Mouse (Mus musculus): ENCODE measurements around the gene Snrpf. TPM values are rescaled to one million over a fixed set of nuclear protein-coding genes. Genes with fewer than 3 reads are reported as not detected.

Gene Snrpf
- polyA plus RNA-seq, 1 experiment from 2014 or later = 69.8 TPM

DNA sequence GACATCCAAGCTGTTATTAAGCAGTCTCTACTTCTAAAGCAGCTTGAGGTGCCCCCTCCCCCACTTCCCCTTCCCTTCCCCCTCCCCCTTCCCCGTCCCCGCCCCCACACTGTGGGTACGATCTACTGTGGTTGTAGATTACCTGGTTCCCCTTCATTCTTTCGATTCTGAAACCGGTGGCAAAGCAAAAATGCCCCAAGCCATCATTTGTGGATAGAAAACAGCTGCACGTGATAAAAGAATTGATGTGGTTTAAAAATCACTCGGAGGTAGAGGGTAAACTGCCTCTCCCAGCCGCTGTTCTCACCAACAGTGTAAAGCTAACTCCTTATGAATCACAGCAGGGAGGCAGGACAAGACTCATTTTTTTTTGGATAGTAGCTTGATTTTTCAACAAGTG lies 25.3 kb upstream of the Snrpf start:
- ATAC-seq (ENCODE audit: low read depth) = no peak
- no peak overlapping the region for H3K4me3 ChIP-seq (ENCODE audit: low read depth, low read length)
- no peaks in the 10 kb centered on the region for H3K4me1 ChIP-seq (ENCODE audit: control insufficient read depth, insufficient read depth, low read length)
- no peak overlapping the region for H3K4me2 ChIP-seq (ENCODE audit: low read depth, low read length)
- 75% methylated on average over 8 of the region's 8 CpGs for WGBS
- H3K9me3 ChIP-seq (ENCODE audit: control insufficient read depth, low read length) = no peaks in the 10 kb centered on the region
- no peak overlapping the region for H3K9ac ChIP-seq (replicated peaks; ENCODE audit: low read depth, low read length)
- H3K27ac ChIP-seq (ENCODE audit: low read depth, low read length) = no peak overlapping the region
- no peaks in the 10 kb centered on the region for H3K27me3 ChIP-seq (ENCODE audit: control insufficient read depth, insufficient read depth, low read length)
- no peaks in the 10 kb centered on the region for H3K36me3 ChIP-seq (ENCODE audit: control insufficient read depth, insufficient read depth, low read length)

- no peak overlapping the region; the same call in 1 of the 2 replicates for H3K27ac ChIP-seq (ENCODE audit: low read depth, low read length)
- WGBS = 36% methylated on average over 18 of the region's 18 CpGs
- peak; percentile 50; the same call in 1 of the 2 replicates for ATAC-seq (ENCODE audit: low read depth)
- no peaks in the 10 kb centered on the region for H3K9me3 ChIP-seq (ENCODE audit: control insufficient read depth, low read length)
- no peaks in the 10 kb centered on the region for H3K4me1 ChIP-seq (ENCODE audit: control insufficient read depth, insufficient read depth, low read length)
- H3K4me2 ChIP-seq (ENCODE audit: low read depth, low read length) = peak overlapping the region; percentile 42; the same call in 1 of the 2 replicates
- H3K27me3 ChIP-seq (ENCODE audit: control insufficient read depth, insufficient read depth, low read length) = no peaks in the 10 kb centered on the region
- H3K36me3 ChIP-seq (ENCODE audit: control insufficient read depth, insufficient read depth, low read length) = no peaks in the 10 kb centered on the region
- no peak overlapping the region for H3K9ac ChIP-seq (replicated peaks; ENCODE audit: low read depth, low read length)
- peak overlapping the region; percentile 21 for H3K4me3 ChIP-seq (ENCODE audit: low read depth, low read length)
Measured at GRCm38 (mm10) chr10:93611419-93612007, 22.0 kb upstream of the Snrpf start.

- no peaks in the 10 kb centered on the region for H3K4me1 ChIP-seq (ENCODE audit: control insufficient read depth, insufficient read depth, low read length)
- H3K36me3 ChIP-seq (ENCODE audit: control insufficient read depth, insufficient read depth, low read length) = no peaks in the 10 kb centered on the region
- no peak overlapping the region for H3K4me3 ChIP-seq (ENCODE audit: low read depth, low read length)
- 0 out of 2 replicates have a peak, but pooled peaks have one; percentile 32 for ATAC-seq (ENCODE audit: low read depth)
- H3K9ac ChIP-seq (replicated peaks; ENCODE audit: low read depth, low read length) = no peak overlapping the region
- H3K27ac ChIP-seq (ENCODE audit: low read depth, low read length) = no peak overlapping the region
- WGBS = 96% methylated on average over 1 of the region's 1 CpGs
- H3K4me2 ChIP-seq (ENCODE audit: low read depth, low read length) = no peak overlapping the region
- H3K27me3 ChIP-seq (ENCODE audit: control insufficient read depth, insufficient read depth, low read length) = no peaks in the 10 kb centered on the region
- H3K9me3 ChIP-seq (ENCODE audit: control insufficient read depth, low read length) = no peaks in the 10 kb centered on the region
Measured at GRCm38 (mm10) chr10:93610896-93611295, 21.4 kb upstream of the Snrpf start.

- Histone ChIP-seq H3K27me3 (ENCODE audit: control insufficient read depth, insufficient read depth, low read length) (no peaks in the 10 kb centered on the region), H3K4me1 (ENCODE audit: control insufficient read depth, insufficient read depth, low read length) (no peaks in the 10 kb centered on the region), H3K27ac (ENCODE audit: low read depth, low read length) (no peak overlapping the region), H3K36me3 (ENCODE audit: control insufficient read depth, insufficient read depth, low read length) (no peaks in the 10 kb centered on the region), H3K9ac (replicated peaks; ENCODE audit: low read depth, low read length) (no peak overlapping the region), H3K4me3 (ENCODE audit: low read depth, low read length) (no peak overlapping the region), H3K9me3 (ENCODE audit: control insufficient read depth, low read length) (no peaks in the 10 kb centered on the region), H3K4me2 (ENCODE audit: low read depth, low read length) (no peak overlapping the region)
- 94% methylated on average over 7 of the region's 7 CpGs for WGBS
- no peak for ATAC-seq (ENCODE audit: low read depth)
Measured at GRCm38 (mm10) chr10:93609236-93609635, 19.7 kb upstream of the Snrpf start.

DNA sequence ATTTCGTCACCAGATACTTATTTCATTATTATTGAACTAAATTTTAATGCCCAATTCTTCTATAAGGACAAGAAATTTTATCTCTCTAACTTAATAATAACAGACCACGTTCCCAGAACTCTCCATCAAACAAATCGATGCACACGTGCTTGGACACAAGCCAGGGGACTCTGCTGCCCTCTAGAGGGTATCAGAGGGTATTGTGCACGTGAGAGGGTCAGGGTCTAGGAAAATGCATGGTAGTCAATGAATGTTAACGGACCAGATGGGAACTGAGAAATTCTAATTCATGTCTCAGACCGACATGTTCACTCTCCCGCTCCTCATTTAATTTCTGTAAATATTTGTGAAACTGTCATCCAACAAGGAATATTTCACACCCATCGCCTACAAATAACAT lies 18.5 kb upstream of the Snrpf start:
- H3K36me3 ChIP-seq (ENCODE audit: control insufficient read depth, insufficient read depth, low read length) = no peaks in the 10 kb centered on the region
- no peaks in the 10 kb centered on the region for H3K4me1 ChIP-seq (ENCODE audit: control insufficient read depth, insufficient read depth, low read length)
- no peaks in the 10 kb centered on the region for H3K9me3 ChIP-seq (ENCODE audit: control insufficient read depth, low read length)
- no peak overlapping the region for H3K4me3 ChIP-seq (ENCODE audit: low read depth, low read length)
- no peak overlapping the region for H3K4me2 ChIP-seq (ENCODE audit: low read depth, low read length)
- no peaks in the 10 kb centered on the region for H3K27me3 ChIP-seq (ENCODE audit: control insufficient read depth, insufficient read depth, low read length)
- ATAC-seq (ENCODE audit: low read depth) = no peak
- no peak overlapping the region for H3K27ac ChIP-seq (ENCODE audit: low read depth, low read length)
- H3K9ac ChIP-seq (replicated peaks; ENCODE audit: low read depth, low read length) = no peak overlapping the region
- 50% methylated on average over 9 of the region's 9 CpGs for WGBS

- Histone ChIP-seq H3K9me3 (ENCODE audit: control insufficient read depth, low read length) (no peaks in the 10 kb centered on the region), H3K4me3 (ENCODE audit: low read depth, low read length) (no peak overlapping the region), H3K4me2 (ENCODE audit: low read depth, low read length) (no peak overlapping the region), H3K36me3 (ENCODE audit: control insufficient read depth, insufficient read depth, low read length) (no peaks in the 10 kb centered on the region), H3K27me3 (ENCODE audit: control insufficient read depth, insufficient read depth, low read length) (no peaks in the 10 kb centered on the region), H3K27ac (ENCODE audit: low read depth, low read length) (no peak overlapping the region), H3K4me1 (ENCODE audit: control insufficient read depth, insufficient read depth, low read length) (no peaks in the 10 kb centered on the region), H3K9ac (replicated peaks; ENCODE audit: low read depth, low read length) (no peak overlapping the region)
- WGBS = 93% methylated on average over 9 of the region's 9 CpGs
- no peak for ATAC-seq (ENCODE audit: low read depth)
Measured at GRCm38 (mm10) chr10:93606326-93606725, 16.8 kb upstream of the Snrpf start.

GRCm38 (mm10) chr10:93603256-93603655 lies 13.8 kb upstream of the Snrpf start:
- Histone ChIP-seq H3K27me3 (ENCODE audit: control insufficient read depth, insufficient read depth, low read length) (no peaks in the 10 kb centered on the region), H3K36me3 (ENCODE audit: control insufficient read depth, insufficient read depth, low read length) (no peaks in the 10 kb centered on the region), H3K9me3 (ENCODE audit: control insufficient read depth, low read length) (no peaks in the 10 kb centered on the region), H3K4me3 (ENCODE audit: low read depth, low read length) (no peak overlapping the region), H3K27ac (ENCODE audit: low read depth, low read length) (no peak overlapping the region), H3K4me1 (ENCODE audit: control insufficient read depth, insufficient read depth, low read length) (no peaks in the 10 kb centered on the region), H3K9ac (replicated peaks; ENCODE audit: low read depth, low read length) (no peak overlapping the region), H3K4me2 (ENCODE audit: low read depth, low read length) (no peak overlapping the region)
- ATAC-seq (ENCODE audit: low read depth) = no peak
- 89% methylated on average over 1 of the region's 1 CpGs for WGBS

DNA sequence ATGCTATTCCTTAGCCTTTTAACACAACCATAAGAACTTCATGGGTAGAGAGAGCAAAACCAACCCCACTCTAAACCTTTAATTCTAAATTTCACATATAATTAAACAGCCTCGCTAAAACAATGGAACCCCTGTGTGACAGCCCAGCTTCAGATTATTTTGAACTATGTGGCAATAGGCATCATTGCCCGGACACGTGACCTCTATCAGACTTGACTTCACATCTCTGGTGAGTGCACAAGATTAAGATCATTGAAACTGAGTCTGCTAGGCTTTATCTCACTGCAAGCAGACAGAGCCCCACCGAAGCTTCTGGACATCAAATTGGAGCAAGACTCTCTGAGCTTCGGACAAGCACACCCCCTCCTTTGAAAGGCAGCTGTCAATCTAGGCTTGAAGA lies 12.8 kb upstream of the Snrpf start:
- Histone ChIP-seq H3K27ac (ENCODE audit: low read depth, low read length) (no peak overlapping the region), H3K9ac (replicated peaks; ENCODE audit: low read depth, low read length) (no peak overlapping the region), H3K4me2 (ENCODE audit: low read depth, low read length) (no peak overlapping the region), H3K4me3 (ENCODE audit: low read depth, low read length) (no peak overlapping the region), H3K36me3 (ENCODE audit: control insufficient read depth, insufficient read depth, low read length) (no peaks in the 10 kb centered on the region), H3K27me3 (ENCODE audit: control insufficient read depth, insufficient read depth, low read length) (no peaks in the 10 kb centered on the region), H3K9me3 (ENCODE audit: control insufficient read depth, low read length) (no peaks in the 10 kb centered on the region), H3K4me1 (ENCODE audit: control insufficient read depth, insufficient read depth, low read length) (no peaks in the 10 kb centered on the region)
- WGBS = 84% methylated on average over 5 of the region's 5 CpGs
- no peak for ATAC-seq (ENCODE audit: low read depth)

- Histone ChIP-seq H3K4me2 (ENCODE audit: low read depth, low read length) (no peak overlapping the region), H3K36me3 (ENCODE audit: control insufficient read depth, insufficient read depth, low read length) (no peaks in the 10 kb centered on the region), H3K27ac (ENCODE audit: low read depth, low read length) (no peak overlapping the region), H3K4me1 (ENCODE audit: control insufficient read depth, insufficient read depth, low read length) (no peaks in the 10 kb centered on the region), H3K27me3 (ENCODE audit: control insufficient read depth, insufficient read depth, low read length) (no peaks in the 10 kb centered on the region), H3K9ac (replicated peaks; ENCODE audit: low read depth, low read length) (no peak overlapping the region), H3K4me3 (ENCODE audit: low read depth, low read length) (no peak overlapping the region), H3K9me3 (ENCODE audit: control insufficient read depth, low read length) (no peaks in the 10 kb centered on the region)
- 71% methylated on average over 3 of the region's 3 CpGs for WGBS
- ATAC-seq (ENCODE audit: low read depth) = no peak
Measured at GRCm38 (mm10) chr10:93596641-93597040, 7.1 kb upstream of the Snrpf start.
